13 mouse cellular contexts compared by ENCODE assay signal in genomic region chr17:56537912-56538311, GRCm38 (mm10). TPM values are rescaled to one million over a fixed set of nuclear protein-coding genes. Genes with fewer than 3 reads are reported as not detected.
DNase-seq lines count a peak whose midpoint lies in the region; ATAC-seq and TF ChIP-seq lines count a peak whose summit lies in the region.
"Had no signal": no experiment of that assay in that cellular context is flagged by ENCODE, and none has a peak within 500 bp of the region (broad histone marks: within the 10 kb centered on the region; RNA-seq: fewer than 3 reads in every experiment).

No protein-coding gene starts in this region.

- no peak overlapping the region for H3K9ac ChIP-seq in midbrain, postnatal 0 days (replicated peaks; ENCODE audit: low read length, poor library complexity, severe bottlenecking)
- H3K9ac ChIP-seq: embryonic facial prominence, embryonic 15.5 days; liver, embryonic 15.5 days had no signal

- peak; percentile 11 to 39 for DNase-seq in layer of hippocampus, postnatal 25 days (ENCODE audit: extremely low spot score in 1 of 2, low spot score in 1 of 2)
- DNase-seq in layer of hippocampus, adult 18-20 months (ENCODE audit: low spot score in 2 of 2) = no peak
- peak; percentile 59 for DNase-seq in forebrain, embryonic 10.5 days (ENCODE audit: extremely low spot score, low spot score)
- DNase-seq in hindbrain, embryonic 10.5 days (ENCODE audit: low spot score) = peak; percentile 47
- DNase-seq in midbrain, postnatal 0 days (ENCODE audit: low spot score) = peak; percentile 83
- DNase-seq in ovary, postnatal 10 days (ENCODE audit: low spot score) = no peak
- no peak for DNase-seq in kidney, postnatal 25 days
- DNase-seq: adrenal gland, postnatal 36 days; heart, adult 18-20 months had no signal

- H3K9me3 ChIP-seq in forebrain, embryonic 10.5 days = no peaks in the 10 kb centered on the region
- H3K9me3 ChIP-seq in hindbrain, embryonic 10.5 days = 0 out of 2 replicates have a peak, but pooled peaks cover 3% of the 10 kb centered on the region
- no peaks in the 10 kb centered on the region for H3K9me3 ChIP-seq in midbrain, postnatal 0 days (ENCODE audit: low read length)
- H3K9me3 ChIP-seq: embryonic facial prominence, embryonic 15.5 days; liver, embryonic 15.5 days had no signal

- WGBS in forebrain, embryonic 10.5 days = 14% methylated on average over 8 of the region's 8 CpGs
- WGBS in hindbrain, embryonic 10.5 days = 20% methylated on average over 8 of the region's 8 CpGs
- 9% methylated on average over 8 of the region's 8 CpGs for WGBS in midbrain, postnatal 0 days

- H3K4me1 ChIP-seq in forebrain, embryonic 10.5 days = peaks cover 63% of the 10 kb centered on the region
- H3K4me1 ChIP-seq in hindbrain, embryonic 10.5 days (replicated peaks) = peaks cover 48% of the 10 kb centered on the region
- H3K4me1 ChIP-seq in midbrain, postnatal 0 days (ENCODE audit: insufficient read depth, low read length) = no peaks in the 10 kb centered on the region
- H3K4me1 ChIP-seq: liver, embryonic 15.5 days had no signal

- TF ChIP-seq CTCF in midbrain, postnatal 0 days (IDR thresholded peaks at IDR 0.05) = peak; percentile 60

- no peaks in the 10 kb centered on the region for H3K27me3 ChIP-seq in forebrain, embryonic 10.5 days (ENCODE audit: poor library complexity, severe bottlenecking)
- 0 out of 2 replicates have a peak, but pooled peaks cover 6% of the 10 kb centered on the region for H3K27me3 ChIP-seq in hindbrain, embryonic 10.5 days (ENCODE audit: insufficient read depth, poor library complexity, severe bottlenecking)
- H3K27me3 ChIP-seq in midbrain, postnatal 0 days (ENCODE audit: insufficient read depth, low read length) = no peaks in the 10 kb centered on the region
- H3K27me3 ChIP-seq: embryonic facial prominence, embryonic 15.5 days had no signal

- H3K4me3 ChIP-seq in forebrain, embryonic 10.5 days = no peak overlapping the region
- no peak overlapping the region for H3K4me3 ChIP-seq in hindbrain, embryonic 10.5 days
- H3K4me3 ChIP-seq in midbrain, postnatal 0 days (ENCODE audit: low read depth, low read length) = no peak overlapping the region
- H3K4me3 ChIP-seq: embryonic facial prominence, embryonic 15.5 days; liver, embryonic 15.5 days had no signal

- H3K36me3 ChIP-seq in forebrain, embryonic 10.5 days (replicated peaks) = no peaks in the 10 kb centered on the region
- H3K36me3 ChIP-seq in hindbrain, embryonic 10.5 days = no peaks in the 10 kb centered on the region
- no peaks in the 10 kb centered on the region for H3K36me3 ChIP-seq in midbrain, postnatal 0 days (ENCODE audit: insufficient read depth, low read length)
- H3K36me3 ChIP-seq: embryonic facial prominence, embryonic 15.5 days; liver, embryonic 15.5 days had no signal

- H3K27ac ChIP-seq in forebrain, embryonic 10.5 days = peak overlapping the region; percentile 78
- H3K27ac ChIP-seq in hindbrain, embryonic 10.5 days = peak overlapping the region; percentile 19; the same call in 1 of the 2 replicates
- no peak overlapping the region for H3K27ac ChIP-seq in midbrain, postnatal 0 days (ENCODE audit: low read depth, low read length)
- H3K27ac ChIP-seq: embryonic facial prominence, embryonic 15.5 days; liver, embryonic 15.5 days had no signal

- peak; percentile 31; the same call in 1 of the 2 replicates for ATAC-seq in midbrain, postnatal 0 days (ENCODE audit: low FRiP score)

- no peak overlapping the region for H3K4me2 ChIP-seq in midbrain, postnatal 0 days (ENCODE audit: low read depth, low read length, poor library complexity, severe bottlenecking)
- H3K4me2 ChIP-seq: embryonic facial prominence, embryonic 15.5 days; liver, embryonic 15.5 days had no signal

RNA-seq across cellular contexts. Expression of gene Gm20219, which starts 16.3 kb away (rescaled TPM):
- 1 to 10 TPM; 1.9 to 3.4 TPM for total RNA-seq in layer of hippocampus, postnatal 25 days (2021)
- 1 to 10 TPM; 2.6 to 4.0 TPM for total RNA-seq in layer of hippocampus, adult 18-20 months (2021)
- polyA plus RNA-seq in forebrain, embryonic 10.5 days (2016; fragmentation: Nextera tagmentation; extraction: Ambion mirVana) = 1.1 and 1.3 TPM in 2 replicates
- polyA plus RNA-seq in hindbrain, embryonic 10.5 days (2016; fragmentation: Nextera tagmentation; extraction: Ambion mirVana) = 0.30 and 0.92 TPM in 2 replicates
- total RNA-seq in midbrain, postnatal 0 days (2014; rRNA removed) = 0.22 TPM in 1 of 2 replicates, not detected in the other
- polyA plus RNA-seq in midbrain, postnatal 0 days (2015; fragmentation: Nextera tagmentation; extraction: Ambion mirVana) = 0.26 and 0.56 TPM in 2 replicates

RNA-seq across cellular contexts. Expression of gene Znrf4, which starts 25.7 kb away (rescaled TPM):
- total RNA-seq in layer of hippocampus, postnatal 25 days (2021) = not detected
- total RNA-seq in layer of hippocampus, adult 18-20 months (2021) = not detected
- not detected in 2 replicates for polyA plus RNA-seq in forebrain, embryonic 10.5 days (2016; fragmentation: Nextera tagmentation; extraction: Ambion mirVana)
- not detected in 2 replicates for polyA plus RNA-seq in hindbrain, embryonic 10.5 days (2016; fragmentation: Nextera tagmentation; extraction: Ambion mirVana)
- total RNA-seq in midbrain, postnatal 0 days (2014; rRNA removed) = not detected in 2 replicates
- not detected in 2 replicates for polyA plus RNA-seq in midbrain, postnatal 0 days (2015; fragmentation: Nextera tagmentation; extraction: Ambion mirVana)
- total RNA-seq: adrenal gland, postnatal 36 days; heart, adult 18-20 months; layer of hippocampus, postnatal 10 days; MEL had no signal
- polyA plus RNA-seq: embryonic facial prominence, embryonic 15.5 days; liver, embryonic 15.5 days had no signal

RNA-seq across cellular contexts. Expression of gene Safb2, which starts 46.5 kb away (rescaled TPM):
- 100 to 1,000 TPM in 1 of 2 experiments, 10 to 100 TPM in 1; 87.9 to 144 TPM for total RNA-seq in layer of hippocampus, postnatal 25 days (2021)
- total RNA-seq in layer of hippocampus, adult 18-20 months (2021) = 100 to 1,000 TPM; 116 to 133 TPM
- polyA plus RNA-seq in forebrain, embryonic 10.5 days (2016; fragmentation: Nextera tagmentation; extraction: Ambion mirVana) = 84.0 and 85.7 TPM in 2 replicates
- 83.6 and 98.7 TPM in 2 replicates for polyA plus RNA-seq in hindbrain, embryonic 10.5 days (2016; fragmentation: Nextera tagmentation; extraction: Ambion mirVana)
- 30.7 and 45.2 TPM in 2 replicates for total RNA-seq in midbrain, postnatal 0 days (2014; rRNA removed)
- 42.1 and 48.9 TPM in 2 replicates for polyA plus RNA-seq in midbrain, postnatal 0 days (2015; fragmentation: Nextera tagmentation; extraction: Ambion mirVana)

RNA-seq across cellular contexts. Expression of gene Safb, which starts 46.7 kb away (rescaled TPM):
- 100 to 1,000 TPM; 148 to 163 TPM for total RNA-seq in layer of hippocampus, postnatal 25 days (2021)
- total RNA-seq in layer of hippocampus, adult 18-20 months (2021) = 100 to 1,000 TPM; 162 to 163 TPM
- 160 and 172 TPM in 2 replicates for polyA plus RNA-seq in forebrain, embryonic 10.5 days (2016; fragmentation: Nextera tagmentation; extraction: Ambion mirVana)
- 119 and 146 TPM in 2 replicates for polyA plus RNA-seq in hindbrain, embryonic 10.5 days (2016; fragmentation: Nextera tagmentation; extraction: Ambion mirVana)
- 56.1 and 56.4 TPM in 2 replicates for total RNA-seq in midbrain, postnatal 0 days (2014; rRNA removed)
- 79.1 and 95.9 TPM in 2 replicates for polyA plus RNA-seq in midbrain, postnatal 0 days (2015; fragmentation: Nextera tagmentation; extraction: Ambion mirVana)

Comparison
In these comparisons a context has a peak if more than half of its experiments do, and no peak if none do; other contexts are left out.
1. DNase-seq: peak in layer of hippocampus, postnatal 25 days (2 of 2), forebrain, embryonic 10.5 days (single experiment), hindbrain, embryonic 10.5 days (single experiment) and midbrain, postnatal 0 days (single experiment); none in layer of hippocampus, adult 18-20 months (0 of 2), ovary, postnatal 10 days (single experiment) and kidney, postnatal 25 days (0 of 2).